Mouse (Mus musculus) right cerebral cortex, postnatal 4 days (tissue): ENCODE results near the gene Zfp346.
A peak's percentile ranks its signal among the peaks of the same experiment; 100 is the strongest.
"Not testable (repeated sequence)": the region's sequence is repeated elsewhere in the genome, so short reads cannot be mapped to it uniquely, and the experiment has no call there.

ENCODE experiments used
- DNase-seq: peaks from one replicate; pipeline ENCODE4 v3.0.0-alpha.2; 2022

Gene Zfp346

GRCm38 (mm10) chr13:55105045-55105952 lies at the start of gene Zfp346:
TSS of gene Zfp346 (plus strand) at chr13:55105311.
- peak; percentile 92 for DNase-seq

DNA sequence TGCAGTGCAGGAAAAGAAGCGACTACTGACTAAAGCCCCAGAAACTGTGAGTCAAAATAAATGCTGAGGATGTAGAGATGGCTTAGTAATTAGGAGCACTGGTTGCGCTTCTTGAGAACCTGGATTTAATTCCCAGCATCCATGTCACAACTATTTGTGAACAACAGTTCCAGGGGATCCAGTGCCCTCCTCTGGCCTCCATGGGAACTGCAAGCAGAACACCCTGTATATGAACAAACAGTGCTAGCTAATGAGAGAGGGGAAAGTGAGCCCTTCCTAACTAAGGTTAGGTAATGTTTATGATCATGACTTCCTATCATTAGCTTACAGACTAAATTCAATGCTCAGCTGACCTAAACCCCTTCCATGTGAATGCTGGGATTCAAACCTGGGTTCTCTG lies 47.1 kb upstream of the Zfp346 start:
- DNase-seq = peak; percentile 7

- no peak for DNase-seq
Measured at GRCm38 (mm10) chr13:55063276-55063675, 41.8 kb upstream of the Zfp346 start.

DNA sequence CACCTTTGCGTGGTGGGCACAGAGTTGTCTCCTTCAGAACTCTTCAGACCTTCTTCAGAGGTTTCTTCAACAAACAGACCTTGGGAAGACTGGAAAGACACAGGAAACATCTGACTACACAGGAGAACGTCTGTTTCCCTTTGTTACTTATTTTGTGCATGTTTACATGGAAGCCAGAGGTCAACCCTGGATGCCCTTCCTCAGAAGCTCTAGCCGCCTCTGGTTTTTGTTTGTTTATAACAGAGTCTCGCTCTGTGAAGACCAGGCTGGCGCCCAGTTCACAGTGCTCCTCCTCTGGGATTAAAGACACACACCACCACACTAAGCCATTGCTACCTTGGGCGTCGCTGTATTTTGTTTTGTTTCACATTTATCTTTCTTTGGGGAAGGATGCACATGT lies 35.4 kb upstream of the Zfp346 start:
- no peak for DNase-seq

GRCm38 (mm10) chr13:55071322-55071721 lies 33.8 kb upstream of the Zfp346 start:
- DNase-seq = no peak

GRCm38 (mm10) chr13:55075597-55075996 lies 29.5 kb upstream of the Zfp346 start:
- DNase-seq = no peak

DNA sequence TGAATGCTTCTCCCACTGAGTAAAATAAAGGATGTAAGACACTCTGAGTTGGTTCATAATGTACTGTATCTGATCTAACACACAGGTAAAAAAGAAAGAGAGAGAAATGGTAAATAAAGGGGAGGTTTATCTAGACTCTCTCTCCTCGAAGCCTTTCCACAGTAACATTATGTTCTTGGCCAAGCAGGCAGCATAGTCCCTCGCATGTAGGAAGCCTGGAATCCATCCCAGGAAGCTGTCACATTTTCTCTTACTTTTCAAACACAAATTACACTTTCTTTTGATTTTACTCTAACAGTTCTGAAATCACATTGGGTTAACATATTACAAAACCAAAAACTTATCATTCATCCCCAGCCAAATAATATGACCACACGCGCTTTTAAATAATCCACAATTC lies 12.5 kb upstream of the Zfp346 start:
- DNase-seq = no peak

- not testable (repeated sequence) for DNase-seq
Measured at GRCm38 (mm10) chr13:55097841-55098240, 7.3 kb upstream of the Zfp346 start.

DNA sequence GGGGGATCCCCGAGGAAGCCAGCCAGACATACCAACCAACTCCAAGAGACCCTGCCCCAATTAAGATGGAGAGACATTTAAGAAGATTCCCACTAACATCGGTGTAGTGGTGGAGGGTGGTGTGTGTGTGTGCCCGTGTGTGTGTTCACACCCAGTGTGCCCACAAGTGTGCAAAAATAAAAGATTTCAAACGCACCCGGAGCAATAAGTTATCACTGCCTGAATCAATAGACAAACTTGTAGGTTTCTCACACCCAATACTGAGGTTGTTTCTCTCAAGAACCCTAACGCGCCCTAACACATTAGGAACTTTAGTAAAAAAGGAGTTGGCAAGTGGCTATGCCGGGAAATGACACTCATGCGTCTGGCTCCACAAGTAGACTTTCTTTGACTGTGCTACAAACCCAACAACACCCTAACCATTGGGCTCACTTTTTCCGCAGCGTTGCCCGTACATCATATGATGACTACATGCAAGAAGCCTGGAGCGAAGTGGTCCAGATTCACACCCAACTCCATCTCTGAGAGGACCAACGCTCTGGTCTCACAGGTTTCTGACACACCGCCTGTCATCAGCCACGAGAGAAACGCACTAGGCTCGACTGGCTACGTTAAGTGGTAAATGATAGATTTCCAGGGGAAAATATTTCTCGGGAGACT lies 5.9 kb upstream of the Zfp346 start:
- peak; percentile 25 for DNase-seq

- peak; percentile 85 for DNase-seq
Measured at GRCm38 (mm10) chr13:55099726-55100478, 5.2 kb upstream of the Zfp346 start, which contains the start of gene Uimc1. TSS of gene Uimc1 (minus strand) at chr13:55100300.

DNA sequence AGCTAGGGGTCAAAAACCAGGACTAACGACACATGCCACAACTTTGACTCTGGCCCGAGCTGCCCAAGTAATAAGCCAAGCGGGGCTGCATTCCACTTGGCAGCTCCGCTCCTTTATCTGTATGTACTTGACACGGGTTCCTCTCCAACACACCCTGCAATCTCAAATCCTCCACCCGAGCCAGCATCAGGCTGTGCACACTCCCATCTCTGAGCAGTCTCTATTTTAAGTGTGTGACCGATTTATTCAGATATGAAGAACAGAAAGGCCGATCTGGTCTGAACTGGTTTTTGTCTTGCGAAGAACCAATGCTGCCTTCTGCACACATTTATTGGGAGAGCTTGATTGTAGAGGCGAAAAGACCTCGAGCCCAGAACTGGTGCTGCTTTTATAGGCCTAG lies 3.5 kb upstream of the Zfp346 start:
- no peak for DNase-seq

DNA sequence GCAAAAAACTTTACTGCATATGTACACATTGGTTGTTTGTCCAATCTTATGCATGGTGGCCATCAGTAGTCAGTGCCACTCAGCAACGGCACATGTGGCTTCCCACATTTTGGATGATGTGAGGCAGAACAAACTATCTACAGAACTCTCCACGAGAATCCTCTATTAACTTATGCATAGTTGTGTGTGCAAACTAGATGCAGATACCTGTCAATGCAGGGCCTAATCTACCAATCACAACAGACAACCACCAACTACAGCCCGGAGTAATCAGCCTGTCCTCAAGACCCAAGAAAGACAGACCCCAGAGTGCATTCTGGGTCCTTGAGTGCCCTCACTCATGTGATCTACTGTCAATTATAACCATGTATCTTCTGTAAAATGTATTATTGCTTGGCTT lies 2.7 kb upstream of the Zfp346 start:
- DNase-seq = no peak

GRCm38 (mm10) chr13:55103351-55103750 lies 1.8 kb upstream of the Zfp346 start:
- no peak for DNase-seq

GRCm38 (mm10) chr13:55105953-55106691 lies 1.0 kb downstream of the Zfp346 start:
- DNase-seq = peak; percentile 5

DNA sequence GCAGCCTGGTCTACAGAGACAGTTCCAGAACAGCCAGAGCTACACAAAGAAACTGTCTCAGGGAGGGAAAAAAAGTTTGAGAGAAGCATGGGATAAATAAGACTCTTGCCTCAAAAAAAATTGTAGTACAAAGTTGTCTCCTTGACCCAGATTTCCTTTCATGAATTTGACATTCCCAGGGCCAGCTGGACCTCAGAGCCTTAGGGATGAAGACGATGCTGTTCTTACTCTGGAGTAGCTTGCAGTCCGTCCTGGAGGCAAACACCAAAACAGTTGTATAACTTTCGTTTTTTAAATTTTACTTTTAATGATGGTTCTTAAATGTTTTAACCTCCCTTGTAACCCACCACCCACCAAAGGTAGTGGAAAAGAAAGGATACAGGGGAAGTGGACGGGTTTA lies 2.0 kb downstream of the Zfp346 start:
- DNase-seq = no peak

DNA sequence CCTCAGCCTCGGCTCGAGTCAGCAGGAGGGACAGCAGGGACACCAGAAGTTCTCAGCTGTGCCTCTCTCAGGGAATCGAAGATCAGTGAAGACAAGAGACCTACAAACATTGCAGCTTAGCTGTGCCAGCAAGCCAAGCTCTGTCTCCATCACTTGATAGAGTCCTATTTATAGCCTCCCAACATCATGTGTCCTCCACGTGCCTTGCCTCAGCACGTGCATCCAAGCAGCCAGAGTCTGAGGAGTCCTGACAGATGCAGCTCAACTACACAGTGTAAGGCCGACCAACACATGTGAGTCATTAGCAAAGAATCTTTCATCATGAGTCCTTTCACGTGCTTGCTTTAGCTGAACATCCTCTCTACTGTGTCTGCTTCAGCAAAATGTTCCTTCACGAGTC lies 2.6 kb downstream of the Zfp346 start:
- DNase-seq = no peak

GRCm38 (mm10) chr13:55114375-55114774 lies 9.3 kb downstream of the Zfp346 start:
- DNase-seq = no peak

- DNase-seq = no peak
Measured at GRCm38 (mm10) chr13:55124903-55125302, 19.8 kb downstream of the Zfp346 start.

DNA sequence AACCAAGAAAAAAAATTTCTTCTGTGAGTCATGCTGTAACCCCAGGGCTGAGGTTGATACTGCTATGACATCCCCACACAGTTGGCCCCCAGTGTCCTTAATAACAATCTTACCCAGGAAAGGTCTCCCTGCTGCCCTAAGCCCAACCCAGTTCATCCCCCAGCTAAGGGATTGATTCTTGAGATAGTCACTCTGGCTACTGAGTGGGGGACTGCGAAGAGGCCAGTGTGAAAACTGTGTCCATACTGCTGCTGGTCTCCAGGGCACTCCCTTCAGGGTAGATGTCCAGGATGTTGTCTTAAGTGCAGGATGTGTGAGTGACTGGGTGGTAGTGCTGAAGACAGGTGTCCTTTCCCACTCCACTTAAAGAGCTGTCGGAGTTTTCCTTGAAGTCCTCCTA lies 28.3 kb downstream of the Zfp346 start, which contains the start of gene Gm17617:
Gm17617 (minus strand) TSS at position 101 of the 400 bp plus-strand sequence.
- no peak for DNase-seq

DNA sequence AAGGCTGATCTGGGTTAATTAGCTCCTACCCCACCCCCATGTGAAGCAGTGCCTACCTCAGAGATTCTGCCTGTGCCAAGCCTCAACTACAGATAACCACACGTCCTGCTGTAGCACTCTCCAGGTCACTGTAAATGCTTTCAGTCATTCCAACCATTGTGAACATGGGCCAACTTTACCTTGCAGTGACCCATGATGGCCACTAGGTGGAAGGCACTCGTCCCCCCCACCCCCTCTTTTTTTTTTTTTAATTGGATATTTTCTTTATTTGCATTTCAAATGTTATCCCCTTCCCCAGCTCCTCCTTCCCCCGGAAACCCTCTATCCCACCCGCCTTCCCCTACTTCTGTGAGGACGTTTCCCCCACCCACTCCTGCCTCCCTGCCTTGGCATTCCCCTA lies 30.3 kb downstream of the Zfp346 start:
- no peak for DNase-seq

DNA sequence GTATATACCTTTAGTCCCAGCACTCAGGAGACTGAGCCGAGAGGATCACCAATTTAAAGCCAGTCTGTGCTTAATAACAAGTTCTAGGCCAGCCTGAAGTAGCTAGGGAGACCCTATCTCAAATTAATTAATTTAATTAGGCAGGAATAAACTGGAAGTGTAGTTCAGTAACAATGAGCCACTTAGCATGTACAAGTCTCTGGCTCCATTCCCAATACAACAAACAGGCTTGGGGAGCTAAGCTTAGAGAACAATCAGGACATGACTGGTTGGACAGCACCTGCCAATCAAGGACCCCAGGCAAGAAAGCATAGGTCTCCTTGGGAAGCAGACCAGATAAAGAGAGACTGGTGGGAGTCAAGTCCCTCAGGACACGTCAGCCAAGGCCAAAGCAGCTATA lies 35.2 kb downstream of the Zfp346 start:
- no peak for DNase-seq

DNA sequence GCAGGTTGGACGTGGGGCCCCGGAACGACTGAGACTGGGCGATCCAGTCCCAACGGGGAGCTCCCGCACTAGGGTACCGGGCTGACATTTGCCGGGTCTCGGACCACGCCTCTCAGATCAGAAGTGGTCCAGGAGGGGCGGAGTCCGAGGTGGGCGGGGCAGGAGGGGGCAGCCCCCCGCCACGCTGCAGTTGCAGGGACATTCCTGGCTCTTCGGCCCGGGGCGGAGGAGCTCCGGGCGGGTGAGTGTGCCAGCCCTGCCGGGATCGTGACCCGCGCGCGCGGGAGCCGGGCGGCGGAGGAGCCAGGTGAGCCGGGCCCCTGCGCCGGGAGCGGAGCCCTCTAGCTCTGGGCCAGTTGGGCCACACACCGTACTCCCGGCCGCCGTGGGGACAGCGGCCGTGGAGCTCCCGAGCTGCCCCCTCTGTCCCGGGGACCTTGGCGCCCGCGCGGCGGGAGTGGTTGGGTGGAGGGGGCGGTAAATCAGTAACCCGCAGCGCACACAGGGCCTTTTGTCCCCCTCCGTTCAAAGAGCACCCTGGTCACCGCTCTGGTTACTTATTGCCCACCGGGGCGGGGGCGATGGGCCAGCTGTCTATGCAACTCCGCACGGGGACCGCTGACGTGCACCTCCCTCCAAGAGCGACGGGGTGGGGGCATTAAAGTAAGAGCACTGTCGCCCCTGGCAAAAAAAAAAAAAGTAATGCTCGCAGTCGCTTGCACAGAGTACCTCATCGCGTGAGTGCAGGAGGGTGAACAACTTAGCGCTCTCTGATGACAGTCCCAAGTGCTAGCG lies 47.7 kb downstream of the Zfp346 start, which contains the start of gene Fgfr4:
Fgfr4 (plus strand) TSS at position 20 of the 795 bp plus-strand sequence.
- no peak for DNase-seq
